Mouse (Mus musculus) forebrain, embryonic 14.5 days (tissue): ENCODE measurements around the gene Hjurp. TPM values are rescaled to one million over a fixed set of nuclear protein-coding genes. Genes with fewer than 3 reads are reported as not detected.

Experiments
- ATAC-seq: fragments of 200-750 bp; cut with Nextera tagmentation; 2 replicates; pipeline ENCODE4 v1.8.0; 2017; ENCODE audit warnings: mild to moderate bottlenecking, moderate library complexity
- DNase-seq: peaks from one replicate; pipeline ENCODE4 v3.0.0-alpha.2; 2015; ENCODE audit warnings: low spot score
- H3K27ac ChIP-seq: fragments of 300-500 bp; sonication (generic); 2 replicates; pipeline ENCODE4 v1.5.1; 2014; ENCODE audit warnings: low read depth, mild to moderate bottlenecking, control low read depth, low read length, moderate library complexity
- H3K27me3 ChIP-seq: fragments of 300-500 bp; sonication (generic); replicated peaks from 2 replicates; pipeline ENCODE4 v1.6.1; 2014; ENCODE audit warnings: low read length, control low read depth, mixed read lengths; ENCODE audit not compliant: control insufficient read depth, insufficient read depth
- H3K36me3 ChIP-seq: fragments of 300-500 bp; sonication (generic); 2 replicates; pipeline ENCODE4 v1.6.1; 2014; ENCODE audit warnings: low read length, control low read depth; ENCODE audit not compliant: control insufficient read depth, insufficient read depth
- H3K4me1 ChIP-seq: fragments of 300-500 bp; sonication (generic); 2 replicates; pipeline ENCODE4 v1.6.1; 2014; ENCODE audit warnings: antibody characterized with exemption, low read length, control low read depth; ENCODE audit not compliant: control insufficient read depth, insufficient read depth
- H3K4me2 ChIP-seq: fragments of 300-500 bp; sonication (generic); 2 replicates; pipeline ENCODE4 v1.6.1; 2014; ENCODE audit warnings: mild to moderate bottlenecking, control low read depth, low read length
- H3K4me3 ChIP-seq: fragments of 300-500 bp; sonication (generic); 2 replicates; pipeline ENCODE4 v1.5.1; 2014; ENCODE audit warnings: low read depth, low read length, control low read depth
- H3K9ac ChIP-seq: fragments of 300-500 bp; sonication (generic); 2 replicates; pipeline ENCODE4 v1.6.1; 2014; ENCODE audit warnings: mild to moderate bottlenecking, low read length, control low read depth, moderate library complexity
- H3K9me3 ChIP-seq: fragments of 300-500 bp; sonication (generic); replicated peaks from 2 replicates; pipeline ENCODE4 v1.6.1; 2016; ENCODE audit warnings: low read length, control low read depth, mixed read lengths; ENCODE audit not compliant: control insufficient read depth
- WGBS: fragments of 180-500 bp; shearing (Covaris S2); extraction: QIAGEN DNeasy Blood & Tissue Kit; methylation state at CpG from one replicate; pipeline ENCODE4 v1.1.7; 2014; 5-methylcytosine and 5-hydroxymethylcytosine counted together
- polyA plus RNA-seq: library from polyadenylated mRNA; unstranded; fragments of >200 nt; fragmentation: Nextera tagmentation; extraction: Ambion mirVana; gene quantifications from 2 replicates; pipeline ENCODE4 v1.2.1, GENCODE M21; 2014

Hjurp gene
- polyA plus RNA-seq, 1 experiment from 2014 or later = 64.5 TPM

- Histone ChIP-seq H3K4me3 (no peak overlapping the region), H3K9ac (no peak overlapping the region), H3K27me3 (no peaks in the 10 kb centered on the region), H3K4me2 (no peak overlapping the region), H3K9me3 (peaks cover 65% of the 10 kb centered on the region), H3K36me3 (no peaks in the 10 kb centered on the region), H3K27ac (no peak overlapping the region), H3K4me1 (no peaks in the 10 kb centered on the region)
- no peak for DNase-seq
- WGBS = 86% methylated on average over 2 of the region's 2 CpGs
- no peak for ATAC-seq
Observed at GRCm38 (mm10) chr1:88299529-88299945, 22.1 kb upstream of the Hjurp start.

GRCm38 (mm10) chr1:88298686-88299528, 21.5 kb upstream of the Hjurp start:
- Histone ChIP-seq H3K4me2 (no peak overlapping the region), H3K4me3 (no peak overlapping the region), H3K27ac (no peak overlapping the region), H3K9me3 (peaks cover 59% of the 10 kb centered on the region), H3K9ac (no peak overlapping the region), H3K27me3 (no peaks in the 10 kb centered on the region), H3K36me3 (no peaks in the 10 kb centered on the region), H3K4me1 (no peaks in the 10 kb centered on the region)
- WGBS = 63% methylated on average over 4 of the region's 4 CpGs
- DNase-seq = no peak
- ATAC-seq = no peak

DNA sequence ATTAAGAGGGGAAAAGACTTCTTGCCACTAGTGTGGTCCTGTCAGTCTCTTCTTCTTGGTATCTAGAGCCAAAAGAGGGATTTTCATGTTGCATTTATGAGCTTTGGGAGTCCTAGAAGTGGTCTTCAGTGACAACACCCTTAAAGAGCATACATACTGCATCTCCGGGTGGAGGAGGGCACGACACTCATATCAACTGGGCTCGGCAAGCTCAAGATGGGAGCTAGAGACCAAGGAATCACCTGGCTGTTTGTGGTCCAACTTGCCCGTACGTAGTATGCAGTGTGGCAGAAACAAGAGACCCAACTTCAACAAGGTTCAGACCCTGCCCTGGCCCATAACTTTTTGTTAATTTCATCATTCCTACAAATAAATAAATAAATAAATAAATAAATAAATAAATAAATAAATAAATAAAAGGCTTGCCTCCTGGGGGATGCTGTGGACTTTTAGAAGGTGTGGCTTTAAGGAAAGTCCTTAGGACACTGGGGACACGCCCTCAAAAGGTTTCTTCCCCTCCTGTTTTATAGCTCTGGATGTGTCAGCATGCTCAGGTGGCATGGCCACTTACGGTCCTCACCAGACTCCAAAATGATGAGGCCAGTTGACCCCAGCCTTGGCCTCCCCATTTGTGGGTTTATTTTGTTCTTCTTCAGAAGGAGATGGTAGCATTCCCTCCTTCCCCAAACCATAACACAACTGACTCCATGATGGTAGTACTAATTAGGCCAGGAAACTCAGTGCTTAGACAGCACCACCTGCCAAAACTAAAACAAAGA, 20.2 kb upstream of the Hjurp start:
- no peak for DNase-seq
- WGBS = 67% methylated on average over 7 of the region's 7 CpGs
- no peak overlapping the region for H3K4me3 ChIP-seq
- no peak overlapping the region for H3K27ac ChIP-seq
- no peaks in the 10 kb centered on the region for H3K27me3 ChIP-seq
- H3K4me1 ChIP-seq = no peaks in the 10 kb centered on the region
- no peaks in the 10 kb centered on the region for H3K36me3 ChIP-seq
- H3K4me2 ChIP-seq = no peak overlapping the region
- H3K9ac ChIP-seq = no peak overlapping the region
- no peak for ATAC-seq
- peaks cover 51% of the 10 kb centered on the region for H3K9me3 ChIP-seq

- no peaks in the 10 kb centered on the region for H3K27me3 ChIP-seq
- no peaks in the 10 kb centered on the region for H3K4me1 ChIP-seq
- no peaks in the 10 kb centered on the region for H3K36me3 ChIP-seq
- H3K9ac ChIP-seq = no peak overlapping the region
- H3K9me3 ChIP-seq = peaks cover 54% of the 10 kb centered on the region
- no peak overlapping the region for H3K27ac ChIP-seq
- DNase-seq = no peak
- ATAC-seq = peak; percentile 18; the same call in 1 of the 2 replicates
- H3K4me3 ChIP-seq = no peak overlapping the region
- WGBS = 76% methylated on average over 4 of the region's 4 CpGs
- no peak overlapping the region for H3K4me2 ChIP-seq
Observed at GRCm38 (mm10) chr1:88296171-88296920, 18.9 kb upstream of the Hjurp start.

DNA sequence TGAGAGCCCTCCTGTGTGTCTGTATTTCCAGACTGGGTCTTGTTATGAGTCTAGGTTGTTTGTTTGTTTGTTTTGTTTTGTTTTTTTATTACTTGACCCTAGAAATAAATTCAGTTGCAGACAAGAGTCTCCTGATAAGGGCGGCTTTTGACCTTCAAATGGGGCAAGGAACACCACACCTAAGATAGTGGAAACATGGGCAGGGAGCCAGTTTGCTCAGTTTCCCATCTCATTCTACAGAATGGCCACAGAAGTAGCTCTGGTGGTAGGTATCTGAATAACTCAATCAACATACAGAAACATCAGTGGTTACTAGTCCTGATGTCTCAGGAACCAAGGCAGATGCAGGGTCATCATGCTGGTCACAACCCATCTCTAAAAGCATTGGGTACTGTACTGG, 17.2 kb upstream of the Hjurp start:
- Histone ChIP-seq H3K36me3 (no peaks in the 10 kb centered on the region), H3K9ac (no peak overlapping the region), H3K9me3 (peaks cover 54% of the 10 kb centered on the region), H3K4me2 (no peak overlapping the region), H3K27ac (no peak overlapping the region), H3K27me3 (no peaks in the 10 kb centered on the region), H3K4me1 (no peaks in the 10 kb centered on the region), H3K4me3 (no peak overlapping the region)
- ATAC-seq (no peak), DNase-seq (no peak)
- 23% methylated on average over 1 of the region's 1 CpGs for WGBS

GRCm38 (mm10) chr1:88292057-88292456, 14.6 kb upstream of the Hjurp start:
- no peak for ATAC-seq
- Histone ChIP-seq H3K9ac (no peak overlapping the region), H3K4me2 (no peak overlapping the region), H3K9me3 (peaks cover 54% of the 10 kb centered on the region), H3K27me3 (no peaks in the 10 kb centered on the region), H3K36me3 (no peaks in the 10 kb centered on the region), H3K4me3 (no peak overlapping the region), H3K4me1 (no peaks in the 10 kb centered on the region), H3K27ac (no peak overlapping the region)
- WGBS = 55% methylated on average over 2 of the region's 2 CpGs
- no peak for DNase-seq

GRCm38 (mm10) chr1:88291409-88292005, 14.1 kb upstream of the Hjurp start:
- H3K27ac ChIP-seq = no peak overlapping the region
- DNase-seq (no peak), ATAC-seq (no peak)
- H3K9me3 ChIP-seq = peaks cover 55% of the 10 kb centered on the region
- H3K4me3 ChIP-seq = no peak overlapping the region
- H3K9ac ChIP-seq = no peak overlapping the region
- no peaks in the 10 kb centered on the region for H3K4me1 ChIP-seq
- no peaks in the 10 kb centered on the region for H3K27me3 ChIP-seq
- H3K4me2 ChIP-seq = no peak overlapping the region
- WGBS = 67% methylated on average over 3 of the region's 3 CpGs
- no peaks in the 10 kb centered on the region for H3K36me3 ChIP-seq

GRCm38 (mm10) chr1:88290511-88290910, 13.1 kb upstream of the Hjurp start:
- Histone ChIP-seq H3K9ac (no peak overlapping the region), H3K4me1 (no peaks in the 10 kb centered on the region), H3K27ac (no peak overlapping the region), H3K4me3 (no peak overlapping the region), H3K27me3 (no peaks in the 10 kb centered on the region), H3K9me3 (peaks cover 55% of the 10 kb centered on the region), H3K4me2 (no peak overlapping the region), H3K36me3 (no peaks in the 10 kb centered on the region)
- ATAC-seq (no peak), DNase-seq (no peak)
- WGBS = 65% methylated on average over 1 of the region's 1 CpGs
